Comparison of ENCODE assay signal across 29 mouse cellular contexts in the genomic region with DNA sequence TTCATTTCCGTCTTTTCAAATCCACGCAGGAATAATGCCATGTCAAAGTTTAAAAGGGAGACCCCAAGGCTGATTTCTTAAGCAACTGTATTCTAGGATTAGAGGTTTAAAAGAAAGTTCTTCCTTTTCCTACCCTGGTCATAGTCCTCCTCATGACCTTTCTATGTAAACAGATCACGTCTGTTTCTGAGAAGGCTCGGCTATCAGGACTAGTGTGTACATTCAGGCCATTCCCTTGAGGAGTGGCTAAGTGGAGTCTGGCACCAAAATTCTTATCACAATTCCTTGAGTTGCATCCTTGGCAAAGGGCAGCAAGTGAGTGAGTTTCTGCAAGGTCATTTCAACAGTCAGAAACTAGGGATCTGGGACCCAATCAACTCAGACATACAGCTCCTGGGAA. TPM values are rescaled to one million over a fixed set of nuclear protein-coding genes. Genes with fewer than 3 reads are reported as not detected.
DNase-seq lines count a peak whose midpoint lies in the region; ATAC-seq lines count a peak whose summit lies in the region.
"Had no signal": no experiment of that assay in that cellular context is flagged by ENCODE, and none has a peak within 500 bp of the region (broad histone marks: within the 10 kb centered on the region; RNA-seq: fewer than 3 reads in every experiment).

No protein-coding gene starts in this region.

- H3K9ac ChIP-seq in heart, embryonic 13.5 days, result no peak overlapping the region
- H3K9ac ChIP-seq in lung, embryonic 16.5 days (ENCODE audit: low read length), result no peak overlapping the region
- no peak overlapping the region for H3K9ac ChIP-seq in stomach, embryonic 14.5 days (replicated peaks; ENCODE audit: low read depth, low read length)
- H3K9ac ChIP-seq in hindbrain, embryonic 14.5 days, result no peak overlapping the region
- H3K9ac ChIP-seq: embryonic facial prominence, embryonic 13.5 days; heart, embryonic 15.5 days; hindbrain, embryonic 13.5 days; limb, embryonic 13.5 days; liver, embryonic 14.5 days; neural tube, embryonic 12.5 days had no signal

- 44% methylated on average over 4 of the region's 4 CpGs for WGBS in heart, embryonic 13.5 days
- 32% methylated on average over 4 of the region's 4 CpGs for WGBS in lung, embryonic 16.5 days
- WGBS in stomach, embryonic 14.5 days, result 33% methylated on average over 4 of the region's 4 CpGs
- 85% methylated on average over 4 of the region's 4 CpGs for WGBS in hindbrain, embryonic 14.5 days

- H3K36me3 ChIP-seq in heart, embryonic 13.5 days, result no peaks in the 10 kb centered on the region
- H3K36me3 ChIP-seq in lung, embryonic 16.5 days (ENCODE audit: control insufficient read depth, insufficient read depth, low read length), result no peaks in the 10 kb centered on the region
- H3K36me3 ChIP-seq in stomach, embryonic 14.5 days (ENCODE audit: control insufficient read depth, insufficient read depth, low read length), result no peaks in the 10 kb centered on the region
- no peaks in the 10 kb centered on the region for H3K36me3 ChIP-seq in hindbrain, embryonic 14.5 days (replicated peaks; ENCODE audit: control insufficient read depth, insufficient read depth)
- H3K36me3 ChIP-seq: embryonic facial prominence, embryonic 13.5 days; heart, embryonic 15.5 days; hindbrain, embryonic 13.5 days; limb, embryonic 13.5 days; midbrain, embryonic 10.5 days; neural tube, embryonic 12.5 days had no signal

- no peak for DNase-seq in heart, postnatal 25 days (ENCODE audit: low spot score)
- DNase-seq in lung, postnatal 14 days, result no peak
- no peak for DNase-seq in spleen, postnatal 4 days (ENCODE audit: low spot score in 2 of 2)
- DNase-seq in hindbrain, embryonic 14.5 days (ENCODE audit: low spot score), result no peak
- DNase-seq: adrenal gland, postnatal 10 days; cerebellum, adult 8-10 months; cerebellum, postnatal 25 days; gastrocnemius, postnatal 10 days; heart, postnatal 4 days; kidney, adult 8-10 months; kidney, postnatal 4 days; lung, postnatal 10 days; right cerebral cortex, postnatal 4 days; thymus, adult 18-20 months; thymus, postnatal 25 days had no signal

- H3K4me2 ChIP-seq in heart, embryonic 13.5 days, result no peak overlapping the region
- H3K4me2 ChIP-seq in lung, embryonic 16.5 days (ENCODE audit: low read depth, low read length), result no peak overlapping the region
- no peak overlapping the region for H3K4me2 ChIP-seq in stomach, embryonic 14.5 days (replicated peaks; ENCODE audit: low read depth, low read length)
- no peak overlapping the region for H3K4me2 ChIP-seq in hindbrain, embryonic 14.5 days (replicated peaks)
- H3K4me2 ChIP-seq: embryonic facial prominence, embryonic 13.5 days; heart, embryonic 15.5 days; hindbrain, embryonic 13.5 days; limb, embryonic 13.5 days; neural tube, embryonic 12.5 days had no signal

- H3K4me3 ChIP-seq in heart, embryonic 13.5 days, result no peak overlapping the region
- H3K4me3 ChIP-seq in lung, embryonic 16.5 days (ENCODE audit: low read length), result no peak overlapping the region
- no peak overlapping the region for H3K4me3 ChIP-seq in stomach, embryonic 14.5 days (ENCODE audit: low read depth, low read length)
- no peak overlapping the region for H3K4me3 ChIP-seq in hindbrain, embryonic 14.5 days (replicated peaks; ENCODE audit: low read length)
- H3K4me3 ChIP-seq: embryonic facial prominence, embryonic 13.5 days; heart, embryonic 15.5 days; hindbrain, embryonic 13.5 days; limb, embryonic 13.5 days; midbrain, embryonic 10.5 days; myocyte; neural tube, embryonic 12.5 days had no signal

- intact Hi-C loops in heart, postnatal 25 days (cut with DNase I), result no loop called here

- no peaks in the 10 kb centered on the region for H3K27me3 ChIP-seq in heart, embryonic 13.5 days (replicated peaks)
- H3K27me3 ChIP-seq in lung, embryonic 16.5 days (ENCODE audit: control insufficient read depth, insufficient read depth, low read depth, low read length), result no peaks in the 10 kb centered on the region
- no peaks in the 10 kb centered on the region for H3K27me3 ChIP-seq in stomach, embryonic 14.5 days (ENCODE audit: control insufficient read depth, insufficient read depth, low read length)
- H3K27me3 ChIP-seq in hindbrain, embryonic 14.5 days (ENCODE audit: control insufficient read depth, insufficient read depth, low read length), result no peaks in the 10 kb centered on the region
- H3K27me3 ChIP-seq: embryonic facial prominence, embryonic 13.5 days; heart, embryonic 15.5 days; hindbrain, embryonic 13.5 days; limb, embryonic 13.5 days; neural tube, embryonic 12.5 days; Patski had no signal

- H3K4me1 ChIP-seq in heart, embryonic 13.5 days, result peaks cover 32% of the 10 kb centered on the region
- no peaks in the 10 kb centered on the region; the same call in 1 of the 2 replicates for H3K4me1 ChIP-seq in lung, embryonic 16.5 days (replicated peaks; ENCODE audit: control insufficient read depth, insufficient read depth, low read length)
- 0 out of 2 replicates have a peak, but pooled peaks cover 5% of the 10 kb centered on the region for H3K4me1 ChIP-seq in stomach, embryonic 14.5 days (ENCODE audit: control insufficient read depth, insufficient read depth, low read length)
- H3K4me1 ChIP-seq in hindbrain, embryonic 14.5 days (replicated peaks; ENCODE audit: control insufficient read depth, insufficient read depth, low read length), result no peaks in the 10 kb centered on the region
- H3K4me1 ChIP-seq: hindbrain, embryonic 13.5 days; midbrain, embryonic 10.5 days; neural tube, embryonic 12.5 days had no signal

- H3K27ac ChIP-seq in heart, embryonic 13.5 days (replicated peaks), result 0 out of 2 replicates have a peak overlapping the region, but pooled peaks have one; percentile 12
- no peak overlapping the region for H3K27ac ChIP-seq in lung, embryonic 16.5 days (ENCODE audit: low read length)
- no peak overlapping the region for H3K27ac ChIP-seq in stomach, embryonic 14.5 days (ENCODE audit: low read length)
- no peak overlapping the region for H3K27ac ChIP-seq in hindbrain, embryonic 14.5 days
- H3K27ac ChIP-seq: embryonic facial prominence, embryonic 13.5 days; heart, embryonic 15.5 days; hindbrain, embryonic 13.5 days; kidney, postnatal 0 days; limb, embryonic 13.5 days; liver, embryonic 14.5 days; midbrain, embryonic 10.5 days; neural tube, embryonic 12.5 days had no signal

- no peaks in the 10 kb centered on the region for H3K9me3 ChIP-seq in heart, embryonic 13.5 days
- H3K9me3 ChIP-seq in lung, embryonic 16.5 days (ENCODE audit: control insufficient read depth, low read length), result no peaks in the 10 kb centered on the region
- H3K9me3 ChIP-seq in stomach, embryonic 14.5 days (ENCODE audit: control insufficient read depth, low read depth, low read length), result no peaks in the 10 kb centered on the region
- no peaks in the 10 kb centered on the region for H3K9me3 ChIP-seq in hindbrain, embryonic 14.5 days (ENCODE audit: control insufficient read depth, low read length)
- H3K9me3 ChIP-seq: embryonic facial prominence, embryonic 13.5 days; heart, embryonic 15.5 days; hindbrain, embryonic 13.5 days; limb, embryonic 13.5 days; midbrain, embryonic 10.5 days; neural tube, embryonic 12.5 days had no signal

- ATAC-seq in heart, embryonic 13.5 days (ENCODE audit: extremely low read depth, insufficient number of reproducible peaks, low FRiP score, low TSS enrichment), result no peak
- peak; percentile 34; the same call in 1 of the 2 replicates for ATAC-seq in lung, embryonic 16.5 days (ENCODE audit: low read depth)
- ATAC-seq in stomach, embryonic 14.5 days (ENCODE audit: insufficient number of reproducible peaks, insufficient read depth, low FRiP score, low read depth), result peak; percentile 63; the same call in 1 of the 2 replicates
- no peak for ATAC-seq in hindbrain, embryonic 14.5 days (ENCODE audit: low FRiP score)
- ATAC-seq: Patski had no signal

RNA-seq across cellular contexts. Expression of a gene that starts 56.4 kb away (rescaled TPM):
- 18.7 and 19.0 TPM in 2 replicates for polyA plus RNA-seq in heart, embryonic 13.5 days (2015; fragmentation: Nextera tagmentation; extraction: Ambion mirVana)
- total RNA-seq in heart, postnatal 25 days (2021), result 10 to 100 TPM; 15.8 to 16.9 TPM
- polyA plus RNA-seq in lung, embryonic 16.5 days (2015; fragmentation: Nextera tagmentation; extraction: Ambion mirVana), result 11.7 and 12.0 TPM in 2 replicates
- 22.1 and 23.5 TPM in 2 replicates for polyA plus RNA-seq in stomach, embryonic 14.5 days (2014; fragmentation: Nextera tagmentation; extraction: Ambion mirVana)
- polyA plus RNA-seq in hindbrain, embryonic 14.5 days (2014; fragmentation: Nextera tagmentation; extraction: Ambion mirVana), result 1.7 and 2.2 TPM in 2 replicates
- total RNA-seq: MEL had no signal

Comparison
In these comparisons a context has a peak if more than half of its experiments do, and no peak if none do; other contexts are left out.
1. ATAC-seq: peak in lung, embryonic 16.5 days (single experiment) and stomach, embryonic 14.5 days (single experiment); none in heart, embryonic 13.5 days (single experiment) and hindbrain, embryonic 14.5 days (single experiment).